Mouse (Mus musculus) limb, embryonic 11.5 days (tissue): Measurements from ENCODE around the gene Csn1s2b. TPM values are rescaled to one million over a fixed set of nuclear protein-coding genes. Genes with fewer than 3 reads are reported as not detected.
"Not testable (repeated sequence)": the region's sequence is repeated elsewhere in the genome, so short reads cannot be mapped to it uniquely, and the experiment has no call there.

ENCODE experiments used
- ATAC-seq: fragments of 200-750 bp; cut with Nextera tagmentation; 2 replicates; pipeline ENCODE4 v1.8.0; 2017; ENCODE audit warnings: low read depth; ENCODE audit not compliant: insufficient number of reproducible peaks, low FRiP score, low TSS enrichment
- DNase-seq: peaks from one replicate; pipeline ENCODE4 v3.0.0-alpha.2; 2015; ENCODE audit warnings: low spot score
- H3K27ac ChIP-seq: fragments of 300-500 bp; sonication (generic); replicated peaks from 2 replicates; pipeline ENCODE4 v1.5.1; 2014; ENCODE audit warnings: low read depth, mild to moderate bottlenecking, low read length
- H3K27me3 ChIP-seq: fragments of 300-500 bp; sonication (generic); 2 replicates; pipeline ENCODE4 v1.6.1; 2014; ENCODE audit warnings: mild to moderate bottlenecking, low read length, mixed read lengths; ENCODE audit not compliant: control insufficient read depth, insufficient read depth
- H3K36me3 ChIP-seq: fragments of 300-500 bp; sonication (generic); 2 replicates; pipeline ENCODE4 v1.6.1; 2014; ENCODE audit warnings: mild to moderate bottlenecking, low read length, moderate library complexity, mixed read lengths; ENCODE audit not compliant: control insufficient read depth, insufficient read depth
- H3K4me1 ChIP-seq: fragments of 300-500 bp; sonication (generic); 2 replicates; pipeline ENCODE4 v1.6.1; 2014; ENCODE audit warnings: low read length, mixed read lengths; ENCODE audit not compliant: control insufficient read depth, insufficient read depth
- H3K4me2 ChIP-seq: fragments of 300-500 bp; sonication (generic); 2 replicates; pipeline ENCODE4 v1.6.1; 2014; ENCODE audit warnings: low read depth, mild to moderate bottlenecking, moderate library complexity; ENCODE audit not compliant: severe bottlenecking
- H3K4me3 ChIP-seq: fragments of 300-500 bp; sonication (generic); 2 replicates; pipeline ENCODE4 v1.5.1; 2014; ENCODE audit warnings: low read depth, low read length
- H3K9ac ChIP-seq: fragments of 300-500 bp; sonication (generic); 2 replicates; pipeline ENCODE4 v1.6.1; 2014; ENCODE audit warnings: mild to moderate bottlenecking, low read length
- H3K9me3 ChIP-seq: fragments of 300-500 bp; sonication (generic); 2 replicates; pipeline ENCODE4 v1.6.1; 2016; ENCODE audit warnings: low read length; ENCODE audit not compliant: control insufficient read depth
- WGBS: fragments of 180-500 bp; shearing (Covaris S2); extraction: QIAGEN DNeasy Blood & Tissue Kit; methylation state at CpG from one replicate; pipeline ENCODE4 v1.1.7; 2014; 5-methylcytosine and 5-hydroxymethylcytosine counted together
- polyA plus RNA-seq: library from polyadenylated mRNA; unstranded; fragments of >200 nt; fragmentation: Nextera tagmentation; extraction: Ambion mirVana; gene quantifications from 2 replicates; pipeline ENCODE4 v1.2.1, GENCODE M21; 2014

Gene Csn1s2b
- polyA plus RNA-seq = not detected in 2 replicates

- no peak within 1 kb of the TSS for H3K9ac ChIP-seq
- H3K4me1 ChIP-seq = no peaks in the 10 kb centered on the region
- H3K4me2 ChIP-seq = no peak within 1 kb of the TSS
- DNase-seq (no peak), ATAC-seq (no peak)
- 87% methylated on average over 2 of the region's 2 CpGs for WGBS
- H3K27ac ChIP-seq = no peak within 1 kb of the TSS
- no peak within 1 kb of the TSS for H3K4me3 ChIP-seq
- no peaks in the 10 kb centered on the region for H3K36me3 ChIP-seq
- no peaks in the 10 kb centered on the region for H3K9me3 ChIP-seq
- no peaks in the 10 kb centered on the region for H3K27me3 ChIP-seq
Measured at GRCm38 (mm10) chr5:87807782-87808181, at the start of gene Csn1s2b. Csn1s2b (plus strand) TSS chr5:87808082.

GRCm38 (mm10) chr5:87764546-87764945 is 43.3 kb upstream of the Csn1s2b start:
- WGBS = 84% methylated on average over 3 of the region's 3 CpGs
- no peak for DNase-seq
- Histone ChIP-seq H3K9me3 (no peaks in the 10 kb centered on the region), H3K4me3 (no peak overlapping the region), H3K4me1 (no peaks in the 10 kb centered on the region), H3K4me2 (no peak overlapping the region), H3K9ac (no peak overlapping the region), H3K27ac (no peak overlapping the region), H3K27me3 (no peaks in the 10 kb centered on the region), H3K36me3 (no peaks in the 10 kb centered on the region)
- no peak for ATAC-seq

- not testable (repeated sequence) for H3K4me1 ChIP-seq, H3K27ac ChIP-seq, DNase-seq, H3K4me2 ChIP-seq, H3K9ac ChIP-seq, H3K9me3 ChIP-seq, H3K27me3 ChIP-seq, H3K4me3 ChIP-seq, H3K36me3 ChIP-seq, ATAC-seq
- WGBS = 51% methylated on average over 2 of the region's 2 CpGs
Measured at GRCm38 (mm10) chr5:87772151-87772550, 35.7 kb upstream of the Csn1s2b start.

GRCm38 (mm10) chr5:87774267-87774666 is 33.6 kb upstream of the Csn1s2b start, which contains the start of gene Csn1s2a:
Csn1s2a (plus strand) TSS chr5:87774567.
- ATAC-seq (no peak), DNase-seq (no peak)

GRCm38 (mm10) chr5:87782731-87783130 is 25.2 kb upstream of the Csn1s2b start:
- WGBS = 63% methylated on average over 4 of the region's 4 CpGs
- H3K9me3 ChIP-seq = no peaks in the 10 kb centered on the region
- H3K4me1 ChIP-seq = no peaks in the 10 kb centered on the region

More at GRCm38 (mm10) chr5:87774267-87774666, 33.6 kb upstream of the Csn1s2b start, which contains the start of gene Csn1s2a:
- Histone ChIP-seq H3K27me3 (no peaks in the 10 kb centered on the region), H3K4me2 (no peak within 1 kb of the TSS), H3K4me3 (no peak within 1 kb of the TSS), H3K9ac (no peak within 1 kb of the TSS), H3K36me3 (no peaks in the 10 kb centered on the region), H3K4me1 (no peaks in the 10 kb centered on the region), H3K27ac (no peak within 1 kb of the TSS), H3K9me3 (no peaks in the 10 kb centered on the region)
- 78% methylated on average over 1 of the region's 1 CpGs for WGBS

GRCm38 (mm10) chr5:87809253-87809652 is 1.4 kb downstream of the Csn1s2b start:
- no peaks in the 10 kb centered on the region for H3K27me3 ChIP-seq
- H3K36me3 ChIP-seq = no peaks in the 10 kb centered on the region
- 78% methylated on average over 2 of the region's 2 CpGs for WGBS
- no peak for DNase-seq
- no peak for ATAC-seq
- no peaks in the 10 kb centered on the region for H3K9me3 ChIP-seq
- H3K4me1 ChIP-seq = no peaks in the 10 kb centered on the region
- H3K4me3 ChIP-seq = no peak overlapping the region
- no peak overlapping the region for H3K9ac ChIP-seq
- H3K4me2 ChIP-seq = no peak overlapping the region
- no peak overlapping the region for H3K27ac ChIP-seq

More at GRCm38 (mm10) chr5:87782731-87783130, 25.2 kb upstream of the Csn1s2b start:
- Histone ChIP-seq H3K4me3 (no peak overlapping the region), H3K4me2 (no peak overlapping the region), H3K27me3 (no peaks in the 10 kb centered on the region), H3K36me3 (no peaks in the 10 kb centered on the region), H3K27ac (no peak overlapping the region), H3K9ac (no peak overlapping the region)
- ATAC-seq (no peak), DNase-seq (no peak)

GRCm38 (mm10) chr5:87825386-87825785 is 17.5 kb downstream of the Csn1s2b start, which contains the start of gene Prr27:
Prr27 (plus strand) TSS chr5:87825686.
- Histone ChIP-seq H3K36me3 (no peaks in the 10 kb centered on the region), H3K4me2 (no peak within 1 kb of the TSS), H3K27me3 (no peaks in the 10 kb centered on the region), H3K9me3 (no peaks in the 10 kb centered on the region), H3K27ac (no peak within 1 kb of the TSS), H3K4me3 (no peak within 1 kb of the TSS), H3K4me1 (no peaks in the 10 kb centered on the region), H3K9ac (no peak within 1 kb of the TSS)
- ATAC-seq (no peak), DNase-seq (no peak)
- WGBS = 74% methylated on average over 1 of the region's 1 CpGs

- no peak for ATAC-seq
Measured at GRCm38 (mm10) chr5:87855136-87855716, 47.3 kb downstream of the Csn1s2b start.

GRCm38 (mm10) chr5:87870084-87870483 is 62.2 kb downstream of the Csn1s2b start:
- H3K36me3 ChIP-seq = no peaks in the 10 kb centered on the region
- no peak for ATAC-seq
- H3K9me3 ChIP-seq = no peaks in the 10 kb centered on the region
- H3K27ac ChIP-seq = no peak overlapping the region
- H3K4me2 ChIP-seq = no peak overlapping the region
- no peak overlapping the region for H3K9ac ChIP-seq
- H3K4me3 ChIP-seq = no peak overlapping the region
- H3K27me3 ChIP-seq = no peaks in the 10 kb centered on the region
- DNase-seq = no peak
- H3K4me1 ChIP-seq = no peaks in the 10 kb centered on the region
- 81% methylated on average over 2 of the region's 2 CpGs for WGBS

More at GRCm38 (mm10) chr5:87855136-87855716, 47.3 kb downstream of the Csn1s2b start:
- H3K27ac ChIP-seq = no peak overlapping the region
- 82% methylated on average over 3 of the region's 3 CpGs for WGBS
- no peaks in the 10 kb centered on the region for H3K36me3 ChIP-seq
- no peaks in the 10 kb centered on the region for H3K4me1 ChIP-seq
- H3K27me3 ChIP-seq = no peaks in the 10 kb centered on the region
- no peak overlapping the region for H3K4me3 ChIP-seq
- no peak overlapping the region for H3K9ac ChIP-seq
- H3K4me2 ChIP-seq = no peak overlapping the region
- DNase-seq = no peak
- no peaks in the 10 kb centered on the region for H3K9me3 ChIP-seq
